In the genomic region with DNA sequence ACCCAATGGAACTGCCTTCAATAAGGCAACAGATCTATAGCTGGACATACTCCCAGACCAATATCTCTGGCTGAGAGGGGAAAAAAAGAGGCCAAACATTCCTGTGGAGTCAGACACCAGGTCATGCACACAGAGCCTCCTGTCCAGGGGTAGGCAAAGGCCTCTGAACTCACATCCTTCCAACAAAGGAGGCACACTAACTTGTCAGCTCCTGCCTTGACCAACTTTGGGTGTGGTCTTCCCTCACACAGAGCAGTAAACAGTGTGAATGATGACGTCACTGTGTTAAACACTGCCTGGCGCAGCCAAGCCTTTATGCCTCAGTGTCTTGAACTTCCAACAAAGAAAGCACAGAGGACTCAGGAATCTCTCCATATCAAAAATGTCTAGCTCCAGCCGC, we compare ENCODE assay signal across 29 mouse cellular contexts. TPM values are rescaled to one million over a fixed set of nuclear protein-coding genes. Genes with fewer than 3 reads are reported as not detected.
DNase-seq lines count a peak whose midpoint lies in the region; ATAC-seq and TF ChIP-seq lines count a peak whose summit lies in the region.
"Had no signal": no experiment of that assay in that cellular context is flagged by ENCODE, and none has a peak within 500 bp of the region (broad histone marks: within the 10 kb centered on the region; RNA-seq: fewer than 3 reads in every experiment).

No protein-coding gene starts in this region.

- H3K9ac ChIP-seq in intestine, postnatal 0 days (ENCODE audit: low read depth, low read length): no peak overlapping the region
- H3K9ac ChIP-seq in intestine, embryonic 16.5 days (ENCODE audit: low read depth, low read length): no peak overlapping the region
- H3K9ac ChIP-seq in stomach, embryonic 15.5 days: no peak overlapping the region
- H3K9ac ChIP-seq: embryonic facial prominence, embryonic 12.5 days; embryonic facial prominence, embryonic 15.5 days; forebrain, postnatal 0 days; hindbrain, embryonic 13.5 days had no signal

- no peak overlapping the region for H3K4me3 ChIP-seq in intestine, postnatal 0 days (ENCODE audit: low read depth, low read length)
- H3K4me3 ChIP-seq in intestine, embryonic 16.5 days (ENCODE audit: low read length): no peak overlapping the region
- no peak overlapping the region for H3K4me3 ChIP-seq in stomach, embryonic 15.5 days (replicated peaks)
- H3K4me3 ChIP-seq: embryonic facial prominence, embryonic 12.5 days; embryonic facial prominence, embryonic 15.5 days; hindbrain, embryonic 10.5 days; hindbrain, embryonic 13.5 days had no signal

- peak; percentile 43; the same call in 1 of the 2 replicates for ATAC-seq in intestine, postnatal 0 days
- ATAC-seq in intestine, embryonic 16.5 days: no peak
- peak; percentile 22; the same call in 1 of the 2 replicates for ATAC-seq in stomach, embryonic 15.5 days (ENCODE audit: insufficient read depth, low FRiP score, low read depth)
- ATAC-seq: forebrain, embryonic 14.5 days; forebrain, postnatal 0 days; hindbrain, embryonic 16.5 days had no signal

- 57% methylated on average over 3 of the region's 3 CpGs for WGBS in intestine, postnatal 0 days
- 54% methylated on average over 3 of the region's 3 CpGs for WGBS in intestine, embryonic 16.5 days
- 50% methylated on average over 3 of the region's 3 CpGs for whole genome bisulfite sequencing in stomach, embryonic 15.5 days

- peak; percentile 29 for DNase-seq in ES-CJ7 (ENCODE audit: low read depth, low spot score)
- peak; percentile 42 for DNase-seq in R1 (ENCODE audit: low read depth, low spot score)
- no peak for DNase-seq in kidney, adult 9 months
- DNase-seq in layer of hippocampus, adult 18-20 months (ENCODE audit: low spot score in 2 of 2): no peak
- no peak for DNase-seq in frontal cortex, postnatal 36 days (ENCODE audit: low spot score in 2 of 2)
- DNase-seq: adrenal gland, adult 2 months; adrenal gland, postnatal 14 days; B cell, adult 2 months; cerebellum, adult 11 months; cerebellum, adult 2 months; cerebellum, adult 9-11 months; cerebellum, postnatal 25 days; forebrain, postnatal 0 days; gastrocnemius, postnatal 25 days; heart, postnatal 36 days had no signal

- no peak for TF ChIP-seq CTCF in intestine, postnatal 0 days (IDR thresholded peaks at IDR 0.05; ENCODE audit: low read depth)

- no peak overlapping the region for H3K4me2 ChIP-seq in intestine, postnatal 0 days (replicated peaks; ENCODE audit: low read depth)
- H3K4me2 ChIP-seq in intestine, embryonic 16.5 days (ENCODE audit: low read depth, low read length): no peak overlapping the region
- H3K4me2 ChIP-seq in stomach, embryonic 15.5 days: no peak overlapping the region
- H3K4me2 ChIP-seq: embryonic facial prominence, embryonic 12.5 days; embryonic facial prominence, embryonic 15.5 days; heart, embryonic 11.5 days; hindbrain, embryonic 13.5 days had no signal

- no peaks in the 10 kb centered on the region for H3K27me3 ChIP-seq in intestine, postnatal 0 days (replicated peaks; ENCODE audit: control insufficient read depth, insufficient read depth, low read length)
- H3K27me3 ChIP-seq in intestine, embryonic 16.5 days (replicated peaks; ENCODE audit: control insufficient read depth, insufficient read depth, low read length): no peaks in the 10 kb centered on the region
- H3K27me3 ChIP-seq in stomach, embryonic 15.5 days (replicated peaks): no peaks in the 10 kb centered on the region
- H3K27me3 ChIP-seq: embryonic facial prominence, embryonic 12.5 days; embryonic facial prominence, embryonic 15.5 days had no signal

- H3K36me3 ChIP-seq in intestine, postnatal 0 days (ENCODE audit: control insufficient read depth, insufficient read depth): no peaks in the 10 kb centered on the region
- no peaks in the 10 kb centered on the region for H3K36me3 ChIP-seq in intestine, embryonic 16.5 days (ENCODE audit: control insufficient read depth, insufficient read depth, low read length)
- no peaks in the 10 kb centered on the region for H3K36me3 ChIP-seq in stomach, embryonic 15.5 days
- H3K36me3 ChIP-seq: embryonic facial prominence, embryonic 12.5 days; embryonic facial prominence, embryonic 15.5 days; hindbrain, embryonic 10.5 days; hindbrain, embryonic 13.5 days had no signal

- no peak overlapping the region for H3K27ac ChIP-seq in intestine, postnatal 0 days (ENCODE audit: low read depth, low read length)
- no peak overlapping the region for H3K27ac ChIP-seq in intestine, embryonic 16.5 days (ENCODE audit: low read length)
- no peak overlapping the region for H3K27ac ChIP-seq in stomach, embryonic 15.5 days
- H3K27ac ChIP-seq: embryonic facial prominence, embryonic 12.5 days; embryonic facial prominence, embryonic 15.5 days; hindbrain, embryonic 10.5 days; hindbrain, embryonic 13.5 days had no signal

- H3K9me3 ChIP-seq in intestine, postnatal 0 days (ENCODE audit: control insufficient read depth): no peaks in the 10 kb centered on the region
- no peaks in the 10 kb centered on the region for H3K9me3 ChIP-seq in intestine, embryonic 16.5 days (ENCODE audit: control insufficient read depth, low read length)
- H3K9me3 ChIP-seq in stomach, embryonic 15.5 days: no peaks in the 10 kb centered on the region
- H3K9me3 ChIP-seq: embryonic facial prominence, embryonic 12.5 days; embryonic facial prominence, embryonic 15.5 days; hindbrain, embryonic 10.5 days; hindbrain, embryonic 13.5 days had no signal

- no peaks in the 10 kb centered on the region for H3K4me1 ChIP-seq in intestine, postnatal 0 days (replicated peaks; ENCODE audit: control insufficient read depth, insufficient read depth, low read length)
- H3K4me1 ChIP-seq in intestine, embryonic 16.5 days (ENCODE audit: control insufficient read depth, insufficient read depth, low read length): no peaks in the 10 kb centered on the region
- no peaks in the 10 kb centered on the region for H3K4me1 ChIP-seq in stomach, embryonic 15.5 days
- H3K4me1 ChIP-seq: embryonic facial prominence, embryonic 12.5 days; embryonic facial prominence, embryonic 15.5 days had no signal

RNA-seq across cellular contexts. Expression of a gene that starts 29.3 kb away (rescaled TPM):
- 0.57 and 0.84 TPM in 2 replicates for polyA plus RNA-seq in intestine, postnatal 0 days (2015; fragmentation: Nextera tagmentation; extraction: Ambion mirVana)
- 0.35 and 0.42 TPM in 2 replicates for polyA plus RNA-seq in intestine, embryonic 16.5 days (2015; fragmentation: Nextera tagmentation; extraction: Ambion mirVana)
- polyA plus RNA-seq in stomach, embryonic 15.5 days (2015; fragmentation: Nextera tagmentation; extraction: Ambion mirVana): 0.24 and 0.58 TPM in 2 replicates
- total RNA-seq in layer of hippocampus, adult 18-20 months (2021): 10 to 100 TPM; 10.8 to 12.0 TPM
- total RNA-seq: CH12.LX; common myeloid progenitor, adult 5-6 weeks; granulocyte monocyte progenitor cell, adult 5-6 weeks; MEL had no signal
- polyA plus RNA-seq: heart, embryonic 11.5 days had no signal

RNA-seq across cellular contexts. Expression of a gene that starts 44.5 kb away (rescaled TPM):
- 3.7 and 3.8 TPM in 2 replicates for polyA plus RNA-seq in intestine, postnatal 0 days (2015; fragmentation: Nextera tagmentation; extraction: Ambion mirVana)
- polyA plus RNA-seq in intestine, embryonic 16.5 days (2015; fragmentation: Nextera tagmentation; extraction: Ambion mirVana): 9.0 and 9.5 TPM in 2 replicates
- 10.4 and 11.7 TPM in 2 replicates for polyA plus RNA-seq in stomach, embryonic 15.5 days (2015; fragmentation: Nextera tagmentation; extraction: Ambion mirVana)
- 10 to 100 TPM; 20.7 to 22.1 TPM for total RNA-seq in layer of hippocampus, adult 18-20 months (2021)

Comparison
In these comparisons a context has a peak if more than half of its experiments do, and no peak if none do; other contexts are left out.
1. DNase-seq: peak in ES-CJ7 (single experiment) and R1 (single experiment); none in kidney, adult 9 months (single experiment), layer of hippocampus, adult 18-20 months (0 of 2) and frontal cortex, postnatal 36 days (0 of 2).